Mouse (Mus musculus) lung, postnatal 36 days (tissue): ENCODE results near the gene Slc9a5.
A peak's percentile ranks its signal among the peaks of the same experiment; 100 is the strongest.

Experiments
- DNase-seq: peaks from one replicate; pipeline ENCODE4 v3.0.0; 2022; ENCODE audit warnings: mixed read lengths

Slc9a5 gene

GRCm38 (mm10) chr8:105413391-105413790, 64.7 kb downstream of the Slc9a5 start, which contains the start of the genes Kctd19 and Lrrc36:
Gene Kctd19, minus strand, starts transcription at chr8:105413502.
Gene Lrrc36, plus strand, starts transcription at chr8:105413571.
- peak; percentile 81 for DNase-seq

- peak; percentile 32 for DNase-seq
These were observed 70.3 kb downstream of the Slc9a5 start for GRCm38 (mm10) chr8:105418992-105419391.
